In the genomic region with DNA sequence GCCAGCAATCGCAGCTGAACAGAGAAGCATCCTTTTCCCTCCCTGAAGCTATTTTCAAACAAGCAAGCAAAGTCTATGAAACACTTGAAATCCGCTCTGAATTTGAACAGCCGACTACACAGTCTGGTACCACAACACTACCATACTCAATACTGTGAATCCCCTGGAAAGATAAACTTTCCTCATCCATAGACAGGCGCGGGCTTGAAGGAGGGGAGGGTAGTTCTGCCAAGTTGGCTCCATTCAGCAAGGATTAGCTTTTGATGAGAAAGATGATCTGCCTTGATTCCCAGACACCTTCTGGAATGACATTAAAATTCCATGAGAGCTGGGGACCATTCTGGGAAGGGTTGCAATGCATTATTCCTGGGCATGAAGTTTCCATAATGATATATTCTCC, we compare ENCODE assay signal across 26 mouse cellular contexts.
"Had no signal": no experiment of that assay in that cellular context is flagged by ENCODE, and none has a peak within 500 bp of the region (broad histone marks: within the 10 kb centered on the region; RNA-seq: fewer than 3 reads in every experiment).

No protein-coding gene starts in this region.

- H3K9ac ChIP-seq: heart, embryonic 12.5 days; hindbrain, embryonic 12.5 days; hindbrain, embryonic 14.5 days; intestine, embryonic 15.5 days; limb, embryonic 12.5 days; liver, embryonic 13.5 days; liver, embryonic 15.5 days had no signal

- H3K27ac ChIP-seq: gastrocnemius, adult 2 months; hindbrain, embryonic 10.5 days; hindbrain, embryonic 12.5 days; hindbrain, embryonic 14.5 days; intestine, embryonic 15.5 days; limb, embryonic 10.5 days; limb, embryonic 12.5 days; liver, embryonic 13.5 days; liver, embryonic 15.5 days had no signal

- ATAC-seq: hindbrain, embryonic 16.5 days; inflammation-experienced regulatory T-cells, adult 6 months; intestine, embryonic 15.5 days; intestine, postnatal 0 days had no signal

- H3K4me3 ChIP-seq: gastrocnemius, adult 2 months; heart, embryonic 10.5 days; heart, embryonic 12.5 days; hindbrain, embryonic 10.5 days; hindbrain, embryonic 12.5 days; intestine, embryonic 15.5 days; limb, embryonic 10.5 days; limb, embryonic 12.5 days; liver, embryonic 13.5 days; liver, embryonic 15.5 days had no signal

- H3K4me2 ChIP-seq: heart, embryonic 12.5 days; hindbrain, embryonic 12.5 days; hindbrain, embryonic 14.5 days; intestine, embryonic 15.5 days; limb, embryonic 12.5 days; liver, embryonic 11.5 days; liver, embryonic 13.5 days; liver, embryonic 15.5 days had no signal

- H3K4me1 ChIP-seq: hindbrain, embryonic 12.5 days; intestine, embryonic 15.5 days; liver, embryonic 13.5 days; liver, embryonic 15.5 days had no signal

- H3K9me3 ChIP-seq: heart, embryonic 10.5 days; hindbrain, embryonic 10.5 days; intestine, embryonic 15.5 days; limb, embryonic 10.5 days; limb, embryonic 12.5 days; liver, embryonic 15.5 days had no signal

- H3K36me3 ChIP-seq: heart, embryonic 10.5 days; heart, embryonic 12.5 days; hindbrain, embryonic 10.5 days; hindbrain, embryonic 12.5 days; intestine, embryonic 15.5 days; limb, embryonic 10.5 days; limb, embryonic 12.5 days; liver, embryonic 13.5 days; liver, embryonic 15.5 days had no signal

- DNase-seq: gastrocnemius, adult 2 months; gastrocnemius, postnatal 10 days; gastrocnemius, postnatal 25 days; heart, adult 18-20 months; heart, postnatal 10 days; heart, postnatal 4 days; kidney, adult 18-20 months; kidney, adult 8-10 months; kidney, postnatal 10 days; kidney, postnatal 25 days; kidney, postnatal 4 days; liver; liver, embryonic 13.5 days had no signal

- H3K27me3 ChIP-seq: heart, embryonic 12.5 days; hindbrain, embryonic 12.5 days; intestine, embryonic 15.5 days; limb, embryonic 12.5 days; liver, embryonic 13.5 days; liver, embryonic 15.5 days had no signal
